Mouse (Mus musculus) T-helper 2 cell (primary cell): ENCODE data around the gene Abca4.

Source experiments
- in situ Hi-C: fragments of 300-600 bp; cut with MboI, MseI; formaldehyde crosslinking; loops from one replicate; pipeline ENCODE4 v1.15.1; 2025; ENCODE audit warnings: high pct_unique_total_duplicates

The Abca4 gene

GRCm38 (mm10) chr3:122043799-122044547 is at the start of gene Abca4:
Abca4 (plus strand) TSS chr3:122044443.
- in situ Hi-C loops = no loop called here

DNA sequence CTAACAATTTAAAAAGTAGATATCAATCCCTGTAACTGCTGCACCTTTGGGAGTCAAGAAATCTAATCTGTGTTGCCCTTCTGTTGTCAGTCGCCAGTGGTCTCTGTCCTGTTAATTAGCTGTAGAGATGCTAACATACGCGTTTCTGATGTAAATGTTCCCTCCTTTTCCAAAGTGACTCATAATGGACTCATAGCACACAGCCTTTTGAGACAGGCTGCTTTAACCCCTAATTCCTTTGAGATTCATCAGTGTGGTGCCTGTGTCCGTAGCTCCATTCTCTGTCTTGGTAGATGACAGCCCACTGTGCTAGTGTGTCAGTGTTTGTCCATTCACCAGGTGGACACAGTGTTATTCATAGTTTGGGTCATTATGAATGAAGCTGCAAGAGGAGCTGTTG is 49.1 kb upstream of the Abca4 start:
- in situ Hi-C loops = no loop called here

GRCm38 (mm10) chr3:121999934-122000333 is 44.3 kb upstream of the Abca4 start:
- in situ Hi-C loops = no loop called here

DNA sequence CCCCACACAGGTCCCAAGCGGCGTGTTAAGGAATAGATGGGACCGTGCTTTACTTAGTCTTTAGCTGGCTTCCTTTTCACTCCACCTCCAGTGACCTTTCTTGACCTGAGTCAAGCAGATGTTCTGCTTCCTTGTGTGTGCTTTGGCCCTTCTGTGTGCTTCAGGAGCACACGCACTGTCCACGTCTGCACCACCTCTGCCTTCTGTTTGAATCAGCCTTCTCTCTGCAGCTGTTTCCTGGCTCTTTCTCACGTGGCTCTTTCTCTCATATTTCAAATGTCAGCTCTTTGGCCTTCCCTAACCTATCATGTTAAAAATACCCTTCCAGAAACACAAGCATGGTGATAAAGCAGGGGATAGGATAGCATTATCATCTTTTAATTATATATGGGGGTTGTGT is 42.7 kb upstream of the Abca4 start:
- in situ Hi-C loops = no loop called here

GRCm38 (mm10) chr3:122009818-122010217 is 34.4 kb upstream of the Abca4 start:
- in situ Hi-C loops = no loop called here

GRCm38 (mm10) chr3:122010292-122010691 is 34.0 kb upstream of the Abca4 start:
- in situ Hi-C loops = no loop called here

- in situ Hi-C loops = no loop called here
Observed at GRCm38 (mm10) chr3:122012464-122012863, 31.8 kb upstream of the Abca4 start.

DNA sequence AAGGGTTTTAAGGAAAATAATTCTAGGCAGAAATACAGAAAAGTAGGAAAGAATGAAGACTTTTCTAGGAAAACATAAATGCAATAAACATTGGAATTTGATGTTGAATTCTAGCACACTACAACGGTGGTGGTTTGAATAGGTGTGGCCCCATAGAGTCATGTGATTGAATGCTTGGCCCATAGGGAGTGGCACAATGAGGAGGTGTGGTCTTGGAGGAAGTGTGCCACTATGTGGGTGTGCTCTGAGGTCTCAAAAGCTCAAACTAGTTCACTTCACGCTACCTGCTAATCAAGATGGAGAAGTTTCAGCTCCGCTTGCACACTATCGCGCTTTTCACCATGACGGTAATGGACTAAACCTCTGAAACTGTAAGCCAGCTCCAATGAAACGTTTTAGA is 25.8 kb upstream of the Abca4 start:
- in situ Hi-C loops = no loop called here

DNA sequence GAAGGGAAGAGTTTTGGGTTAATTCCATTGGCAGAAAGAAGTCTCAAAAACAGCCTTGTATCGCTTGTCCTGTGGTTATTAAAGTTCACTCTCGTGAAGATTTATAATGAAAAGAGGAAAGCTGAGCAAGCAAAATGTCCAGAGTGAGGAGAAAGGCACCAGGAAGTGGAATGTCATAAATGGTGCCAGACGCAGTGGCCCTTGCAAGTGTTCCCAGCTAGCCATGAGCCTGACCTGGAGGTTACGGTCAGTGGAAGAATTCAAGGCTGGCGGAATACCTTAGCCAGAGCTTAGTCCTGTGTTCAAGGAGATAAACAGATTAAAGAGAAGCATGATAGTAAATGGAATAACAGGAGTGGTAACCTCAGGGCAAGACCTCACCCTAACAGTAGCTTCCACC is 25.1 kb upstream of the Abca4 start:
- in situ Hi-C loops = no loop called here

GRCm38 (mm10) chr3:122021029-122021652 is 23.1 kb upstream of the Abca4 start:
- in situ Hi-C loops = no loop called here

GRCm38 (mm10) chr3:122022355-122022754 is 21.9 kb upstream of the Abca4 start:
- in situ Hi-C loops = no loop called here

DNA sequence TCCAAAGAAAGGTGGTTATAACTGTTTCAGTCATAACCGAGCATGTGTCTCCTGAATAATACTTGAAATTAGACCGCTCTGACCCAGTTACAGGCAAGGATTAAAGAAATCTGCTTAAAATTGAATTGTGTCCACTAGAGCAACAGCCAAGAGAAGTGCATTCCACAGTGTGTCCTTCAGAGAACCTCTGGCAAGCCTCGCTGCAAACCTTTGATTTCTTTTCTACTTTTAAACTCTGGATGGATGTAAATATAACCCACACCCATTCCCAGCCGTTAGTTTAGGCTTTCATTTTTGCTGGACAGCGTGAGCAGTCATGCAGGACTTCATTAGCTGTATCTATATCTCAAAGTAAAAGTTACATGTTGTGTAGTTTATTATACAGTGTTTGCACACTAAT is 17.6 kb upstream of the Abca4 start:
- in situ Hi-C loops = no loop called here

DNA sequence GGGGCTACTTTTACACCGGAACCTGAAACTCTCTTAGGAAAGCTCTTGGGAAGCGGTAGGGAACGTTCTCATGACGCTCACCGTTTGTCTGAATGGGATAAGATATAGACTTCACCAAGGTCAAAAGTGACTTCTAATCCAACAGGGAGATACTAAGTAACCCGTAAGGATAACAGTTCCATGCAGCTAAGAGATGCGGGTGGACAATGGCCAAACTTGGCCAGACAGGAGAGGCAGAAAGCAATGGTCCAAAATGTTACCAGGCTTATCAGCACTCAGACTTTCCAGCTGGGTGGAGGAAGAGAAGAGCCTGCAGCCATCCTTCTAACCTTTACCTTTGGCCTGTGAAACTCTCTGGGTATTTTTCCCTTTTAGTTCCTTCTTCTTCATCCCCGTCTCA is 16.5 kb upstream of the Abca4 start:
- in situ Hi-C loops = no loop called here

- in situ Hi-C loops = no loop called here
Observed at GRCm38 (mm10) chr3:122033248-122033837, 10.9 kb upstream of the Abca4 start.

- in situ Hi-C loops = no loop called here
Observed at GRCm38 (mm10) chr3:122034240-122034639, 10.0 kb upstream of the Abca4 start.

DNA sequence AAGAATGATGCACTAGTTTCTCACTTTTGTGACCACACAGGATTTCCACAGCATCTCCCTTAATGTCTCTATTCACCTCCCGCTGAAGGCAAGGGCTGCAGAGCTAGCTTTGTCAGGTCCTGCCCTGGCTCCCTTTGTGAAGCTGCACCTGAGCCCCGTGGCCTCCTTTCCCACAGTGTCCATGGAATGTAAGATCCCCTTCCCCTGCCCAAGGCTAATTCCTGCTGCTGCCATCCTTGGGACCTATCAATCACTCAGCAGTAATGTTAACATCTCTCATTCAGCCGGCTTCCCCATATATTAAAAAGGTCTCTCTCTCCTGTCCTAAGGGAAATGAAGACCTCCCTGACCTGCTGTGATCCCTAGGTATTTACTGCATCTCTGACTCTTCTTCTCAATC is 9.2 kb upstream of the Abca4 start:
- in situ Hi-C loops = no loop called here

DNA sequence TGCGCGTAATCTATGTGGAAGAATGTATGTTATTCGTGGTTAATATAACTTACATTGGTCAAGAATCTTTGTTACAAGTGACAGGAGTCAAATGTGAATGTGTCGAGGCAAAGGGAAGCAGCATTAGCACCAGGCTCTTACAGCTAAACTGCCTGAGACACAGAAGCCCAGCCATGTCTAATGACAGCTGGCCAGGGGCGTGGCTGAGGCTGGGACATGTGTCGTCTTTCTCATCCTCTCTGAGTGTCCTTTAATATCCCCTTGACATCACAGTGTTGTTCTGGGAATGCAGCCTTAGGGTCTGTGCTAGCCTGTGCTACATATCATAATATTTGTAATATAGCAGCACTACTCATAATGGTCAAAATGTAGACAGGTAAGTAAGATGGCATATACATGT is 3.7 kb upstream of the Abca4 start:
- in situ Hi-C loops = no loop called here

GRCm38 (mm10) chr3:122043102-122043501 is 1.1 kb upstream of the Abca4 start:
- in situ Hi-C loops = no loop called here

DNA sequence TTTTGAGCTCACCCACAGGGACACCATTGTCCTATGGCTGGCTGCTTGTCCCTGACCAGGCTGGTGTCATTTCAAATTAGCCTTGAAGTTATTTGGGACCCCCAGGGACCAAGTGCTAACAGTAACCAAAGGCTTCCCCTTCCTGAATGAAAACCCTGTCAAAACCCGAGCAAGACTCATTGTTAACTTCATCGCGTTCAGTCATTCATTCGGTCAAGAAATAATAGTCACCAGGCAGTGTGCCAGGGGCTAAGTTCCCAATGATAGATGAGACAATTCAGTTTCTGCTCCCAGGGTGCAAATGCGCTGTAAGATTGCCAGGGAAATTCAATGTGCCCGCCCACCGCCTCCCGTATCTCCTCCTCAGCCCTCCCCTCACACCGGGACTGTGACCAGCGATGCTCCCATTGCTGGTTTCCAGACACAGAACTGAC is 2.0 kb downstream of the Abca4 start:
- in situ Hi-C loops = no loop called here

- in situ Hi-C loops = no loop called here
Observed at GRCm38 (mm10) chr3:122047402-122047801, 3.2 kb downstream of the Abca4 start.

DNA sequence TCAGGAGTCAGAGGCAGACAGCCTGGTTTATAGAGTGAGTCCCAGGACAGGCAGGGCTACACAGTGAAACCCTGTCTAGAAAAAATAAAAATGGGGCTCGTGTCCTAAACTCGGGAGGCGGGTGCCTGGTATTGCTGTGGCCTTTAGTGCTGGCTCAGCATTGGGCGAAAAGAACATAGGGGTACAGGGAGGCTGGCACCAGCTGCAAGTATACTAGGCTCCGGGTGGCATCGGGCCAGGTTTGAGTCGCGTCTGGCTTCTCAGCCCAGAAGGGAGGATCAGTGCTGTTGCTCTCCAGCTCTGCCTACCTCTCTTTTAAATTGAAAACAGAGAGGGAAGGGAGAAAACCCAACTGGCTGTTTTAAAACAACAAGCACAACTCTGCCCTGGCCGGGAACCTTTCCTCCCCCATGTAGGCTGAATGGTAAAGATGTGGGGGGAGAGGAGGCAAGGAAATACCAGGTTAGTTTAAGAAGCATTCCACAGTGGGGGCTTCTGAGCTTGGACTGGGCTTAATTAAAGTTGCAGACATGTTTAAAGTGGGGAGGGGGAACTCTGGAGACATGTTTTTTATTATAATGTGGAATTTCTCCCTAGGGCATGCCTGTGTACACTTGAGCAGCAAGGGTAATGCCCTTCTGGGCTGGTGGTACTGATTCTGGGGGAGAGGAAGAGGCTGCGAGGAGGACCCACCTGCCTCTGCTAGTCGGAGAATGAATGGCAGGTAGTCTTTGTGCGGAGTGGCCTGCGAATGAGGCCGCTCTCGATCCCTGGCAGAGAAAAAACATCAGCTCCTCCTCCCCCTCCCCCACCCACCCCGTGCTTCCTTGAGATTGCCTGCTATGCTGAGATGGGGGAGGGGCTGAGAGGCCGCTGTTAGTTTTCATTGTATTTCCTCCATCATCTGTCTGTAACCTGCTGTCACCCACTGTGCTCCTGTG is 3.9 kb downstream of the Abca4 start:
- in situ Hi-C loops = no loop called here

DNA sequence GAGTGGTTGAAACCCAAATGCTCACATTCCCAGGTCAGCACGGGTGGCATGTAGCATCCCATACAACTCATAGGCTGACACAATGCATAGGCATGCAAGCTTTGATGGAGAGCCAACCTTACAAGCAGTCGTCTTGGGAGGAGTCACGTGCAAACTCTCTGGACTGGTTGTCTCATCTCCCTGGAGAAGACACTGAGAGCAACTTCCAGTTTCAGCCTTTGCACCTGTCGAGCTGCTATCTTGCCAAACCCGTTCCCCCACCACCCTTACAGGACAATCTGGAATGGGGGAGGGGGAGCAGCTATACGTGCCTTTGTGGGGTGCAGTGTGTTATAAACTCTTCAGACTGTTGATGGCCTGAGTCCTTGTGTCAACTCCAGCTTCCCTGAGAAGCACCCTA is 4.9 kb downstream of the Abca4 start:
- in situ Hi-C loops = no loop called here
